Mouse (Mus musculus): ENCODE results near the gene Palm3.

- TF ChIP-seq CTCF (IDR thresholded peaks at IDR 0.05; ENCODE audit: extremely low read depth, insufficient read depth, low read length): peak; percentile 32; the same call in 1 of the 2 replicates
- no peak for TF ChIP-seq POLR2A (IDR thresholded peaks at IDR 0.05; ENCODE audit: extremely low read depth, insufficient read depth, low read length)
Observed at GRCm38 (mm10) chr8:84024171-84024570, 2.9 kb downstream of the Palm3 start.

Measured in cortical plate, adult 2 months (tissue).